Mouse (Mus musculus): ENCODE data around the gene Ptpn11. TPM values are rescaled to one million over a fixed set of nuclear protein-coding genes. Genes with fewer than 3 reads are reported as not detected.
"Not testable (repeated sequence)": the region's sequence is repeated elsewhere in the genome, so short reads cannot be mapped to it uniquely, and the experiment has no call there.

Gene Ptpn11
- 23.1 and 26.3 TPM in 2 replicates for polyA plus RNA-seq (2015; fragmentation: Nextera tagmentation; extraction: Ambion mirVana)

DNA sequence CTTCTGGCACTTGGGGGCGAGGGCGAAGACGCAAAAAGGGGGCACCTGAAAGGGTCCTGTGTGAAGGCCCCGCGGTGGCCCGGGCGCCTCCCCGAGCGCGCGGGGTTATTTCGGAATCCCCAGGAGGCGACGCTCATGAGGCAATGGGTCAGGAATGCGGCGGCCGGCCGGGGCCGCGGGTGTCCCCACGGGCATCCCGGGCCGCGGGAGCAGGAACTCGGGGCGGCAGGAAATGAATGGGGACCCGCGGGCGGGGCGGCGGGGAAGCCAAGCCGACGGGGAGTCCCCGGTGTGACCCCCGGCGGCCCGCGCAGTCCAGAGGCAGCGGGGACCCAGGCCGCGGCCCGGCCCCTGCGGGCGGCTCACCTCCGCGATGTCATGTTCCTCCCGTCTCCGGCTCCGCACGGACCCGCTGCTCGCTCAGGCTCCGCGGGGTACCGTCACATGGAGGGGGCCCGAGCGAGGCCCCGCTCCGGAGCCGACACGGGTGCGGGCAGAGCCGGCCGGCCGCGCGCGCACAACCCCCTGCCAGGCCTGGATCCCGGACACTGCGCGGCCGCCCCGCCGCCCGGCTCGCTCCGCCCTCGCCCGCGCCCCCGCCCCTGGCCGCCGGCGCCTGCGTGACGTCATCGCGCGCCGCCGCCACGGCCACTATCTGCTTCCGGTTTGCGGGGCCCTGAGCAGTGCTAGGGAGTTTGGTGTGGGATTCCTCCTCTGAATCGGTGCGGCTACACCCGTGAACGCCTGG, at the start of gene Ptpn11:
Gene Ptpn11 (minus strand): TSS at position 562 of the 748 bp plus-strand sequence.
- peak within 1 kb of the TSS; percentile 93 for H3K4me3 ChIP-seq
- no peaks in the 10 kb centered on the region for H3K9me3 ChIP-seq
- WGBS: under 1% methylated on average over 90 of the region's 98 CpGs
- ATAC-seq (ENCODE audit: insufficient number of reproducible peaks, insufficient read depth, low FRiP score, low TSS enrichment, low read depth): peak; percentile 90
- H3K9ac ChIP-seq: peak within 1 kb of the TSS; percentile 97
- peak within 1 kb of the TSS; percentile 86 for H3K4me2 ChIP-seq
- no peaks in the 10 kb centered on the region for H3K27me3 ChIP-seq
- peak within 1 kb of the TSS; percentile 82 for H3K27ac ChIP-seq
- no peaks in the 10 kb centered on the region for H3K36me3 ChIP-seq
- peaks cover 32% of the 10 kb centered on the region for H3K4me1 ChIP-seq

DNA sequence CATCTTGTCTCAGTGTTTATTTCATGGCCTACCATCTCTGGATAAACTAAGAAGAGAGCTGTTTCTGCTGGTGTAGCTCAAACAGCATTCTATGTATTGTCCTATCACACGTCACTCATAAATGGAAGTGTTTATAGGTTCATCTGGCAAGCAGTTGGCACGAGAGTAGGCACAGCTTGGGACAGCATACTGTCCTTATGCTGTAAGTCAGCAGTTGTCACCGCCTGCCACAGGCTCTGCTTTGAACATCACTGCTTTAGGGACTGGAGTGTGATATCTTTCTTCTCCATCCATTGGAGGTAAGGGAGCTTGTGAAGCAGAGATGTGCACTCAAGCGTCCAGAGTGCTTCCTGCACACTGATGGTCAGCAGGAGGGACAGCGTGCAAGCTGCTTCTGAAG, 48.6 kb upstream of the Ptpn11 start:
- 84% methylated on average over 5 of the region's 5 CpGs for WGBS
- Histone ChIP-seq H3K27me3 (no peaks in the 10 kb centered on the region), H3K4me3 (no peak overlapping the region), H3K9me3 (no peaks in the 10 kb centered on the region), H3K9ac (no peak overlapping the region), H3K4me2 (no peak overlapping the region), H3K4me1 (no peaks in the 10 kb centered on the region), H3K36me3 (no peaks in the 10 kb centered on the region), H3K27ac (no peak overlapping the region)
- no peak for ATAC-seq (ENCODE audit: insufficient number of reproducible peaks, insufficient read depth, low FRiP score, low TSS enrichment, low read depth)

DNA sequence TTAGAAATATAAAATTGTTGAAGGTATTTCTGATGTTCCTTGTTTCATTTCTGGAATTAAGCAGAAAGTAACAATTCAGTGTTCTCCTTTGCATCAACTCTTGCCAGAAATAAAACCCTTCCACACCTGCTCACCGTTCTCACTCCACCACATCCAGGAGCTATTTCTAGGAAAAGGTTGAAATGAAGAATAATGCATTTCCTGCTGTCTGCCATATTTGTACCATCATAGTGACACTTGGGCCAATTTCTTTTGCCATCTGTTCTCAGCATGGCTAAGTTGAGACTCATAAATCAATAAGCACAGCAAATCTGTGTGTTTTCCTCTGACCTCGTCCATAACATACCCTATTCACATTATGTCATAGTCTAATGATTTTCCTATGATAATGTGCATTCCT, 47.0 kb upstream of the Ptpn11 start:
- Histone ChIP-seq H3K9me3 (no peaks in the 10 kb centered on the region), H3K4me2 (no peak overlapping the region), H3K4me3 (no peak overlapping the region), H3K27ac (no peak overlapping the region), H3K27me3 (no peaks in the 10 kb centered on the region), H3K9ac (no peak overlapping the region), H3K36me3 (no peaks in the 10 kb centered on the region), H3K4me1 (no peaks in the 10 kb centered on the region)
- 86% methylated on average over 2 of the region's 2 CpGs for WGBS
- ATAC-seq (ENCODE audit: insufficient number of reproducible peaks, insufficient read depth, low FRiP score, low TSS enrichment, low read depth): no peak

DNA sequence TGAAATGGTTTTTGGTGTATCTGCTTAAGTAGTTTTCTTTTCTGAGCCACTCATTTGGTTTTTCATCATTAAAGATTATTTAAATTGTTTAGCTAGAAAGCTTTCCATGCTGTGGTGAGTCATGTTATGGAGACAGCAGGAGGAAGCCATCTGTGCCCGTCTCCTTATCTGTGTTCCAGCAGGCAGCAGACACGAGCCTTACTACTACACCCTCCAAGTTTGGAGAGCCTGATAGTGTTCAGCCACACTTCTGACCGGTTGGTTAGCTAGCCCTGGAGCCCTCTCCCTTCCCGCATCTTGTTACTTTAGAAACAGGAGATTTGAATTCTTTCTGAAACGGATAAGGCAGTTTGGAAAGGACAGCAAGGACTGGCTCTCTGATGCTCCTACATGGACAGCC, 45.0 kb upstream of the Ptpn11 start:
- H3K9ac ChIP-seq: no peak overlapping the region
- H3K36me3 ChIP-seq: no peaks in the 10 kb centered on the region
- WGBS: 80% methylated on average over 5 of the region's 5 CpGs
- H3K4me1 ChIP-seq: no peaks in the 10 kb centered on the region
- H3K4me3 ChIP-seq: no peak overlapping the region
- ATAC-seq (ENCODE audit: insufficient number of reproducible peaks, insufficient read depth, low FRiP score, low TSS enrichment, low read depth): no peak
- H3K9me3 ChIP-seq: no peaks in the 10 kb centered on the region
- H3K27me3 ChIP-seq: no peaks in the 10 kb centered on the region
- no peak overlapping the region for H3K27ac ChIP-seq
- H3K4me2 ChIP-seq: no peak overlapping the region

DNA sequence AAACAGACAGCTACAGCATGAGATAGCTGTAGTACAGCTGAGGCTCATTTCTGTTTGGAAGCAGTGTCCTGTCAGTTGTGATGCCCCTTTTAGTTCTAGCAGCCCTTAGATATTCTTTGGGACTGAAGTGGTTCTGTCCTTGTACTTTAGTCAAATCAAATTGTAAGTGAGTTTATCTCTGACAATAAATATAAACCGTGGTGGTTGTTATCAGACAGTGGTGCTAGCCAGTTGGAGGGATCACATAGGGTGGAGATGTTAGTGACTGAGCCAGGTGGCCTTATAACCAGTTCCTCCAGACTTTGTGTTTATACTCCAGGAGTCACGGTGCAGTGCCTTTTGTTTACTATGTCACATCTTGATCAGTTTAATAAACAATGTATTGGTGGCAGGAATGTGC, 42.5 kb upstream of the Ptpn11 start:
- Histone ChIP-seq H3K36me3 (no peaks in the 10 kb centered on the region), H3K4me2 (no peak overlapping the region), H3K4me1 (no peaks in the 10 kb centered on the region), H3K4me3 (no peak overlapping the region), H3K9ac (no peak overlapping the region), H3K27me3 (no peaks in the 10 kb centered on the region), H3K9me3 (no peaks in the 10 kb centered on the region), H3K27ac (no peak overlapping the region)
- 86% methylated on average over 2 of the region's 2 CpGs for WGBS
- ATAC-seq (ENCODE audit: insufficient number of reproducible peaks, insufficient read depth, low FRiP score, low TSS enrichment, low read depth): no peak

- 92% methylated on average over 1 of the region's 1 CpGs for WGBS
- no peaks in the 10 kb centered on the region for H3K36me3 ChIP-seq
- H3K27me3 ChIP-seq: no peaks in the 10 kb centered on the region
- no peaks in the 10 kb centered on the region for H3K4me1 ChIP-seq
- H3K4me2 ChIP-seq: no peak overlapping the region
- H3K9me3 ChIP-seq: no peaks in the 10 kb centered on the region
- H3K27ac ChIP-seq: no peak overlapping the region
- no peak overlapping the region for H3K4me3 ChIP-seq
- ATAC-seq (ENCODE audit: insufficient number of reproducible peaks, insufficient read depth, low FRiP score, low TSS enrichment, low read depth): no peak
- no peak overlapping the region for H3K9ac ChIP-seq
These were observed 41.6 kb upstream of the Ptpn11 start for GRCm38 (mm10) chr5:121232789-121233188.

DNA sequence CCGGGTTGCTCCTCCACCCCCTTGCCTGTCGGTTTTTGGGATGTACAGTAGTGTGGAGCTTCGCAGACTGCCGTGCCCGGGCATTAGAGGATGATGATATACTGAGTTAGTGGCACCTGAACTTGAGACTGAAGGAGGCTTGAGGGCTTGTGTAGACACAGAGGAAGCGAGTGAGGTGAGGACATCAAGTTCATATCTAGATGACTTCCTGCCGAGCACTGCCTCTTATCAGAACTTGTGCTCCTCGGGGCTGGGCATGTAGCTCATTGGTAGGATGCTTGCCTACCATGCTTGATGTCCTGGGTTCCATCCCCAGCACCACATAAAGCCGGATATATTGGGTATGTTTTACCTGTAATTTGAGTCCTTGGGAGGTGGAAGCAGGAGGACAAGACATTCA, 39.6 kb upstream of the Ptpn11 start:
- no peak for ATAC-seq (ENCODE audit: insufficient number of reproducible peaks, insufficient read depth, low FRiP score, low TSS enrichment, low read depth)
- Histone ChIP-seq H3K27ac (no peak overlapping the region), H3K9ac (no peak overlapping the region), H3K4me3 (no peak overlapping the region), H3K36me3 (no peaks in the 10 kb centered on the region), H3K9me3 (no peaks in the 10 kb centered on the region), H3K27me3 (no peaks in the 10 kb centered on the region), H3K4me1 (no peaks in the 10 kb centered on the region), H3K4me2 (no peak overlapping the region)
- 92% methylated on average over 9 of the region's 9 CpGs for WGBS

DNA sequence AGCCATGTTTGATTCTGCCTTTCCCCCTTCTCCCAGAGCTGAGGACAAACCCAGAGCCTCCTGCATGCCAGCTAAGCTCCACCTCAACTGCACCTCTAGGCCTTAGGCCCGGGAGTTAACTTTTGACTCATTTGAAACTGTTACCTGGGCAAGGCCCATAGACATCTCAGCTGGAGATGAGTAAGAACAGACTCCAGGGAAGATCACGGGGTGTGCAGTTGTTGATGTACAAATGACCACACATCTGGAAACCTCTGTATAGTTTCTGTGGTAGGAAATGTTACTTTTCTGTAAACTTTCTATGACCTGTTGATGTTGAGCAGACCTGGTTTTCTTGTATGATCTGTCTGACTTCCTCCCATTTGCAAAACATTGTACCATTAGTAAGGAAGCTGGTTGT, 38.0 kb upstream of the Ptpn11 start:
- Histone ChIP-seq H3K9ac (no peak overlapping the region), H3K36me3 (no peaks in the 10 kb centered on the region), H3K27me3 (no peaks in the 10 kb centered on the region), H3K4me1 (no peaks in the 10 kb centered on the region), H3K4me3 (no peak overlapping the region), H3K9me3 (no peaks in the 10 kb centered on the region), H3K27ac (no peak overlapping the region), H3K4me2 (no peak overlapping the region)
- ATAC-seq (ENCODE audit: insufficient number of reproducible peaks, insufficient read depth, low FRiP score, low TSS enrichment, low read depth): no peak
- WGBS: 94% methylated on average over 2 of the region's 2 CpGs

- ATAC-seq (ENCODE audit: insufficient number of reproducible peaks, insufficient read depth, low FRiP score, low TSS enrichment, low read depth); H3K4me3 ChIP-seq; H3K4me2 ChIP-seq; H3K27me3 ChIP-seq; H3K9me3 ChIP-seq; H3K9ac ChIP-seq; H3K36me3 ChIP-seq; H3K27ac ChIP-seq; H3K4me1 ChIP-seq: not testable (repeated sequence)
- WGBS: 92% methylated on average over 1 of the region's 1 CpGs
These were observed 36.1 kb upstream of the Ptpn11 start for GRCm38 (mm10) chr5:121227330-121227729.

GRCm38 (mm10) chr5:121226845-121227244, 35.6 kb upstream of the Ptpn11 start:
- Histone ChIP-seq H3K27me3 (no peaks in the 10 kb centered on the region), H3K27ac (no peak overlapping the region), H3K9me3 (no peaks in the 10 kb centered on the region), H3K4me1 (peaks cover 2% of the 10 kb centered on the region; the same call in 1 of the 2 replicates), H3K36me3 (no peaks in the 10 kb centered on the region), H3K9ac (no peak overlapping the region), H3K4me2 (no peak overlapping the region), H3K4me3 (no peak overlapping the region)
- WGBS: 77% methylated on average over 4 of the region's 4 CpGs
- no peak for ATAC-seq (ENCODE audit: insufficient number of reproducible peaks, insufficient read depth, low FRiP score, low TSS enrichment, low read depth)

DNA sequence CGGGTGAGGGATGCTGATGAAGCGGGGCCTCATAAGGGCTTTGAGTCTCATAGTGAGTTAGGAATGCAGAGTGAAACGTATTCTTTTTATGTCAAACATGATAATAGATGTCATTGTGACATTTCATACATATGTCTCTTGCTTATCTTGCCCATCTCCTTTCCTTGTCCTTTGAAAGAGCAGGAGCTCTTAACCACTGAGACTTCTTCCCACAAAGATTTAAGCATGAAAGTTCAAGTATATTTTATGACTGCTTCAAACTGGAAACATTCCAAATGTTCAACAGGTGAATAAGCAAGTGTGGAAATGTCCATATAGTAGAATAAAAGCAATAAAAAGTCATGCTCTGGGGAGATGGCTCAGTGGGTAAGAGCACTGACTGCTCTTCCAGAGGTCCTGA, 35.2 kb upstream of the Ptpn11 start:
- Histone ChIP-seq H3K9ac (no peak overlapping the region), H3K4me2 (no peak overlapping the region), H3K36me3 (no peaks in the 10 kb centered on the region), H3K4me1 (peaks cover 6% of the 10 kb centered on the region), H3K27ac (no peak overlapping the region), H3K9me3 (no peaks in the 10 kb centered on the region), H3K4me3 (no peak overlapping the region), H3K27me3 (no peaks in the 10 kb centered on the region)
- no peak for ATAC-seq (ENCODE audit: insufficient number of reproducible peaks, insufficient read depth, low FRiP score, low TSS enrichment, low read depth)
- WGBS: 77% methylated on average over 3 of the region's 3 CpGs

DNA sequence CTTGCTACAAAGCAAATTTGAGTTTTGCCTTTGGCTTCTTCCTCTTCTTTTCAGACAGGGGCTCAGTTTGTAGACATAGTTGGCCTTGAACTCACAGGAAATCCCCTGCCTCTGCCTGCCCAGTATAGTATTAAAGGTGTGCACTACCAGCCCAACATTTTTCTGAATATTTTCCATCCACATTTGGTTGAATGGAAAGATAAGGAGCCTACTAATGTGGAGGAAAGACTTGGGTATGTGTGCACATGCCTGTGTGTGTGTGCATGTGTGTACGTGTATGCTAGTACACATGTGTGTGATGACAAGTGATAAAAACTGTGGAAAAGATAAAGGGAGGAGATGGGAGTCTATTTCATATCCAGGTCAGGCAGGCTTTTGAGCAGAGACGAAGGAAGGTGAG, 34.7 kb upstream of the Ptpn11 start:
- no peak overlapping the region for H3K4me3 ChIP-seq
- no peak overlapping the region for H3K27ac ChIP-seq
- no peaks in the 10 kb centered on the region for H3K9me3 ChIP-seq
- ATAC-seq (ENCODE audit: insufficient number of reproducible peaks, insufficient read depth, low FRiP score, low TSS enrichment, low read depth): no peak
- peaks cover 11% of the 10 kb centered on the region for H3K4me1 ChIP-seq
- no peak overlapping the region for H3K9ac ChIP-seq
- WGBS: 88% methylated on average over 2 of the region's 2 CpGs
- H3K36me3 ChIP-seq: no peaks in the 10 kb centered on the region
- no peaks in the 10 kb centered on the region for H3K27me3 ChIP-seq
- H3K4me2 ChIP-seq: no peak overlapping the region

All from embryonic facial prominence, embryonic 13.5 days (tissue).